Mouse (Mus musculus): ENCODE results near the gene Cdhr2.

Cdhr2 gene

DNA sequence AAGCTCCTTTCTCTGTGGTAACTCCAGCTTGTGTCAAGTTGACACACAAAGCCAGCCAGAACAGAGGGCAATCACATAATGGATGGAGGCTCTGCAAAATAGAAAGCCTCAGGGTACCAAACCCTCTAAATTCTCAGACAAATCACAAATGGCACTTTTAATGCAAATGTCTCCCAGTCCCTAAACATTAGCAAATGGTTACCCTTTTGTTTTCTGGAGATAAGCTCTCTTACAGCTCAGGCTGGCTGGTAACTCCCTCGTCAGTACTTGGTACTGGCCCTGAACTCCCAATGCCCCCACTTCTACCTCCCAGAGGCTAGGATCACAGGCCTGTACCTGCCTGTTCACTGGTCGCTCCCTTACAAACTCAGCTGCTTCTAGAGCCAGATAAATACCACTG lies 82.0 kb downstream of the Cdhr2 start:
- no peak for DNase-seq (ENCODE audit: extremely low read depth, low read depth)

DNA sequence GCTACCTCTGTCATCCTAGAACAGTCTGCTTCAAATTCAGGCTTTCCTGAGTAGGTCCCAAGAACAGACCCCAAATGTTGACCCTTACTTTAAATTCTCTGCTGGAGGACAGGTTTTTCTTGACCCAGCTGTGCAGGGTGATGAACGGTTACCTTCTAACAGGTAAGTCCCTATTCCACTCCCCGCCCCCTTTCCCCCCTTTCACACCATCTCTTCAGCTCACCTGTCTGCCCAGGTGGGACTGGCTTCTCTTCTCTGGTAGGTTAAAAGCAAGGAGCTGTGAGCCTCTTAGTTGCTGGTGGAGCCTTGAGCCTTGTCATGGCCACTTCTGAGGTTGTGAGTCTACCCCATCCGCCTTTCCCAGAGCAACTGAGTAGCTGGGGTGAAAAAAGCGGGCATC lies 82.4 kb downstream of the Cdhr2 start, which contains the start of gene Eif4e1b:
Eif4e1b (plus strand) TSS at position 301 of the 400 bp plus-strand sequence.
- DNase-seq (ENCODE audit: extremely low read depth, low read depth) = no peak
